Mouse (Mus musculus) C2C12 (cell line): ENCODE results near the gene Fam53b.

Source experiments
- CTCF ChIP-seq: IDR thresholded peaks from one replicate; pipeline ENCODE4 v1.5.1; 2011; ENCODE audit not compliant: control insufficient read depth, insufficient read depth, insufficient read length
- FOSL1 ChIP-seq: IDR thresholded peaks from one replicate; pipeline ENCODE4 v1.8.0; 2011; ENCODE audit warnings: mild to moderate bottlenecking, low read length; ENCODE audit not compliant: poor library complexity, insufficient read depth, severe bottlenecking
- MYOG ChIP-seq: IDR thresholded peaks from one replicate; pipeline ENCODE4 v1.6.1; 2011; ENCODE audit not compliant: control insufficient read depth, insufficient read length; ENCODE audit errors: extremely low read depth
- USF1 ChIP-seq: IDR thresholded peaks from one replicate; pipeline ENCODE4 v1.6.1; 2011; ENCODE audit warnings: low read depth, mild to moderate bottlenecking, control low read depth, moderate library complexity

GRCm38 (mm10) chr7:132700107-132700506, 113.6 kb downstream of the Fam53b start:
- TF ChIP-seq CTCF (no peak), MYOG (no peak), FOSL1 (no peak), USF1 (no peak)
